Mouse (Mus musculus) layer of hippocampus, adult 2 months (tissue): Measurements from ENCODE around the gene Nepro. TPM values are rescaled to one million over a fixed set of nuclear protein-coding genes. Genes with fewer than 3 reads are reported as not detected.

Experiments
- DNase-seq, 2 experiments: peaks; one replicate each; pipeline ENCODE4 v3.0.0; 2022; ENCODE audit warnings: low spot score in 2 of 2
- H3K27ac ChIP-seq: fragments of 200-600 bp; 2 replicates; pipeline ENCODE4 v1.8.1; 2022
- H3K4me3 ChIP-seq: fragments of 200-600 bp; 2 replicates; pipeline ENCODE4 v1.8.1; 2022; ENCODE audit warnings: mild to moderate bottlenecking
- CTCF ChIP-seq: fragments of 200-600 bp; conservative IDR thresholded peaks from 2 replicates; pipeline ENCODE4 v1.8.1; 2022; ENCODE audit warnings: antibody characterized with exemption, mild to moderate bottlenecking, moderate library complexity
- total RNA-seq, 2 experiments: library from RNA; stranded (reverse); gene quantifications; 2 replicates each; pipeline ENCODE4 v1.2.3; 2021

Gene Nepro
- total RNA-seq, 2 experiments from 2014 or later = 5.7 to 6.5 TPM

- peak; percentile 30 to 65 for DNase-seq
- H3K4me3 ChIP-seq = peak overlapping the region; percentile 39
- 0 out of 2 replicates have a peak, but pooled peaks have one; percentile 5 for TF ChIP-seq CTCF
- peak overlapping the region; percentile 25; the same call in 1 of the 2 replicates for H3K27ac ChIP-seq
Measured at GRCm38 (mm10) chr16:44691561-44692141, 32.5 kb upstream of the Nepro start.

- no peak for DNase-seq
- H3K27ac ChIP-seq = no peak overlapping the region
- no peak for TF ChIP-seq CTCF
- no peak overlapping the region for H3K4me3 ChIP-seq
Measured at GRCm38 (mm10) chr16:44692541-44692940, 31.6 kb upstream of the Nepro start.

GRCm38 (mm10) chr16:44693695-44694094, 30.4 kb upstream of the Nepro start:
- no peak overlapping the region for H3K27ac ChIP-seq

GRCm38 (mm10) chr16:44695214-44695858, 28.8 kb upstream of the Nepro start:
- Histone ChIP-seq H3K27ac (no peak overlapping the region), H3K4me3 (no peak overlapping the region)
- no peak for TF ChIP-seq CTCF
- no peak for DNase-seq

More at GRCm38 (mm10) chr16:44693695-44694094, 30.4 kb upstream of the Nepro start:
- peak; percentile 56 for TF ChIP-seq CTCF
- no peak overlapping the region for H3K4me3 ChIP-seq
- DNase-seq = no peak

- Histone ChIP-seq H3K4me3 (no peak overlapping the region), H3K27ac (no peak overlapping the region)
- no peak for DNase-seq
- TF ChIP-seq CTCF = no peak
Measured at GRCm38 (mm10) chr16:44695859-44696620, 28.1 kb upstream of the Nepro start.

GRCm38 (mm10) chr16:44697473-44698205, 26.5 kb upstream of the Nepro start:
- TF ChIP-seq CTCF = no peak
- Histone ChIP-seq H3K27ac (no peak overlapping the region), H3K4me3 (no peak overlapping the region)
- no peak for DNase-seq

GRCm38 (mm10) chr16:44701155-44701554, 22.9 kb upstream of the Nepro start:
- Histone ChIP-seq H3K27ac (no peak overlapping the region), H3K4me3 (no peak overlapping the region)
- TF ChIP-seq CTCF = no peak
- DNase-seq = no peak

- H3K27ac ChIP-seq = no peak overlapping the region
- no peak for TF ChIP-seq CTCF
Measured at GRCm38 (mm10) chr16:44702272-44702671, 21.8 kb upstream of the Nepro start.

GRCm38 (mm10) chr16:44703458-44703857, 20.6 kb upstream of the Nepro start:
- Histone ChIP-seq H3K27ac (no peak overlapping the region), H3K4me3 (no peak overlapping the region)
- TF ChIP-seq CTCF = no peak
- no peak for DNase-seq

More at GRCm38 (mm10) chr16:44702272-44702671, 21.8 kb upstream of the Nepro start:
- H3K4me3 ChIP-seq = no peak overlapping the region
- DNase-seq = no peak

- Histone ChIP-seq H3K4me3 (no peak overlapping the region), H3K27ac (peak overlapping the region; percentile 43)
- DNase-seq = peak in 1 of 2 experiments; percentile 30
- TF ChIP-seq CTCF = peak; percentile 91
Measured at GRCm38 (mm10) chr16:44716305-44717140, 7.6 kb upstream of the Nepro start.

- no peak overlapping the region for H3K4me3 ChIP-seq
- no peak overlapping the region for H3K27ac ChIP-seq
- TF ChIP-seq CTCF = no peak
- DNase-seq = no peak
Measured at GRCm38 (mm10) chr16:44717141-44717634, 6.9 kb upstream of the Nepro start.

- no peak for DNase-seq
- TF ChIP-seq CTCF = peak; percentile 74
- H3K4me3 ChIP-seq = no peak overlapping the region
- no peak overlapping the region for H3K27ac ChIP-seq
Measured at GRCm38 (mm10) chr16:44717838-44718237, 6.3 kb upstream of the Nepro start.
